Mouse (Mus musculus) embryonic facial prominence, embryonic 14.5 days (tissue): Measurements from ENCODE around the gene Tbata. TPM values are rescaled to one million over a fixed set of nuclear protein-coding genes. Genes with fewer than 3 reads are reported as not detected.

ENCODE experiments used
- microRNA-seq: library from miRNA; unstranded; fragments of <30 nt; microRNA quantifications from one replicate; pipeline ENCODE4, GENCODE M21; 2016; ENCODE audit warnings: borderline number of aligned reads
- polyA plus RNA-seq: library from polyadenylated mRNA; unstranded; fragments of >200 nt; fragmentation: Nextera tagmentation; extraction: Ambion mirVana; gene quantifications from 2 replicates; pipeline ENCODE4 v1.2.1, GENCODE M21; 2014

Gene Tbata
- polyA plus RNA-seq, 1 experiment from 2014 or later = 1.2 TPM

Small RNA genes within 50 kb of the gene (microRNA-seq; reads per million reads assigned to microRNA genes)
- gene Gm44308 = not detected

Other genes starting within 250 kb of the Tbata start
- 25.8 and 26.4 TPM in 2 replicates for gene Pcbd1, start 82.6 kb upstream of the Tbata start, polyA plus RNA-seq
- gene Sgpl1, start 24.3 kb upstream of the Tbata start, polyA plus RNA-seq = 64.3 and 73.8 TPM in 2 replicates
- 7.2 and 7.3 TPM in 2 replicates for gene Adamts14, start 101.5 kb downstream of the Tbata start, polyA plus RNA-seq
- gene Prf1, start 125.9 kb downstream of the Tbata start, polyA plus RNA-seq = 0.14 TPM in 1 of 2 replicates, not detected in the other
- gene Pald1, start 211.6 kb downstream of the Tbata start, polyA plus RNA-seq = 20.7 and 21.1 TPM in 2 replicates
- 0.10 and 0.13 TPM in 2 replicates for gene Nodal, start 246.0 kb downstream of the Tbata start, polyA plus RNA-seq